Mouse (Mus musculus): Measurements from ENCODE around the gene Foxk2. TPM values are rescaled to one million over a fixed set of nuclear protein-coding genes. Genes with fewer than 3 reads are reported as not detected.

The Foxk2 gene
- polyA plus RNA-seq, 1 experiment from 2014 or later = 6.6 TPM

GRCm38 (mm10) chr11:121261074-121261473, 1.3 kb downstream of the Foxk2 start:
- Histone ChIP-seq H3K9ac (ENCODE audit: low read length) (peak overlapping the region; percentile 93), H3K27ac (ENCODE audit: low read length) (no peak overlapping the region), H3K27me3 (ENCODE audit: control insufficient read depth, insufficient read depth, low read length) (no peaks in the 10 kb centered on the region), H3K9me3 (replicated peaks; ENCODE audit: control insufficient read depth, low read length) (no peaks in the 10 kb centered on the region), H3K4me3 (replicated peaks; ENCODE audit: low read length) (peak overlapping the region; percentile 98), H3K36me3 (ENCODE audit: control insufficient read depth, insufficient read depth, low read length) (no peaks in the 10 kb centered on the region), H3K4me2 (ENCODE audit: low read depth, low read length) (peak overlapping the region; percentile 81), H3K4me1 (ENCODE audit: control insufficient read depth, insufficient read depth, low read length) (peaks cover 15% of the 10 kb centered on the region; the same call in 1 of the 2 replicates)
- ATAC-seq (ENCODE audit: insufficient read depth, low FRiP score) = no peak
- WGBS = 37% methylated on average over 2 of the region's 2 CpGs

- no peak overlapping the region for H3K27ac ChIP-seq (ENCODE audit: low read length)
- H3K4me3 ChIP-seq (replicated peaks; ENCODE audit: low read length) = no peak overlapping the region
- H3K9ac ChIP-seq (ENCODE audit: low read length) = no peak overlapping the region
- no peaks in the 10 kb centered on the region for H3K27me3 ChIP-seq (ENCODE audit: control insufficient read depth, insufficient read depth, low read length)
- no peaks in the 10 kb centered on the region for H3K36me3 ChIP-seq (ENCODE audit: control insufficient read depth, insufficient read depth, low read length)
- 0 out of 2 replicates have a peak, but pooled peaks cover 4% of the 10 kb centered on the region for H3K4me1 ChIP-seq (ENCODE audit: control insufficient read depth, insufficient read depth, low read length)
- WGBS = 88% methylated on average over 8 of the region's 8 CpGs
- no peaks in the 10 kb centered on the region for H3K9me3 ChIP-seq (replicated peaks; ENCODE audit: control insufficient read depth, low read length)
- H3K4me2 ChIP-seq (ENCODE audit: low read depth, low read length) = no peak overlapping the region
- ATAC-seq (ENCODE audit: insufficient read depth, low FRiP score) = no peak
These were observed 17.7 kb downstream of the Foxk2 start for GRCm38 (mm10) chr11:121277516-121277915.

- Histone ChIP-seq H3K27me3 (ENCODE audit: control insufficient read depth, insufficient read depth, low read length) (no peaks in the 10 kb centered on the region), H3K9ac (ENCODE audit: low read length) (no peak overlapping the region), H3K27ac (ENCODE audit: low read length) (no peak overlapping the region), H3K4me3 (replicated peaks; ENCODE audit: low read length) (no peak overlapping the region), H3K9me3 (replicated peaks; ENCODE audit: control insufficient read depth, low read length) (no peaks in the 10 kb centered on the region), H3K36me3 (ENCODE audit: control insufficient read depth, insufficient read depth, low read length) (no peaks in the 10 kb centered on the region), H3K4me2 (ENCODE audit: low read depth, low read length) (no peak overlapping the region), H3K4me1 (ENCODE audit: control insufficient read depth, insufficient read depth, low read length) (0 out of 2 replicates have a peak, but pooled peaks cover 9% of the 10 kb centered on the region)
- 82% methylated on average over 3 of the region's 3 CpGs for WGBS
- no peak for ATAC-seq (ENCODE audit: insufficient read depth, low FRiP score)
These were observed 18.2 kb downstream of the Foxk2 start for GRCm38 (mm10) chr11:121278011-121278410.

GRCm38 (mm10) chr11:121282911-121283310, 23.1 kb downstream of the Foxk2 start:
- peak; percentile 72; the same call in 1 of the 2 replicates for ATAC-seq (ENCODE audit: insufficient read depth, low FRiP score)
- Histone ChIP-seq H3K36me3 (ENCODE audit: control insufficient read depth, insufficient read depth, low read length) (peaks cover 14% of the 10 kb centered on the region; the same call in 1 of the 2 replicates), H3K4me1 (ENCODE audit: control insufficient read depth, insufficient read depth, low read length) (peaks cover 16% of the 10 kb centered on the region; the same call in 1 of the 2 replicates), H3K9ac (ENCODE audit: low read length) (no peak overlapping the region), H3K9me3 (replicated peaks; ENCODE audit: control insufficient read depth, low read length) (no peaks in the 10 kb centered on the region), H3K4me2 (ENCODE audit: low read depth, low read length) (no peak overlapping the region), H3K27me3 (ENCODE audit: control insufficient read depth, insufficient read depth, low read length) (no peaks in the 10 kb centered on the region), H3K27ac (ENCODE audit: low read length) (peak overlapping the region; percentile 63), H3K4me3 (replicated peaks; ENCODE audit: low read length) (no peak overlapping the region)
- 67% methylated on average over 6 of the region's 6 CpGs for WGBS

DNA sequence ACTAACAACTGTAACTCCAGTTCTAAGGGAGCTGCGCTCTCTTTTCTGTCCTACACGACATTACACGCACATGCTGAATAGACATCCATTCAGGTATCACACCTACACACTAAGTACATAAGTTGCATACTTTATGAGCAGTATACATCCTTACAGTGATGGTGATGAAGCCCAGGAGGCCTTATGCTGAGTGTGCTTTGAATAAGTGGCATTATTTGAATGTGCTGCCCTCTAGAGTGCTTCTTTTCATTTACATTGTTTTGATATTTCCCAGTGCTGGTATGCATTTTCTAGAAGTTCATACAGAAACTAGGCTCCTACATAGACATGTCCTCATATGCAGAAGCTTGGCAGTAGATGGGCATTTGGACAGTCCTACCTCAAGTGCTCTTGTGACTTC, 30.1 kb downstream of the Foxk2 start:
- Histone ChIP-seq H3K9me3 (replicated peaks; ENCODE audit: control insufficient read depth, low read length) (no peaks in the 10 kb centered on the region), H3K36me3 (ENCODE audit: control insufficient read depth, insufficient read depth, low read length) (peaks cover 22% of the 10 kb centered on the region; the same call in 1 of the 2 replicates), H3K9ac (ENCODE audit: low read length) (no peak overlapping the region), H3K4me3 (replicated peaks; ENCODE audit: low read length) (no peak overlapping the region), H3K27me3 (ENCODE audit: control insufficient read depth, insufficient read depth, low read length) (no peaks in the 10 kb centered on the region), H3K4me1 (ENCODE audit: control insufficient read depth, insufficient read depth, low read length) (no peaks in the 10 kb centered on the region), H3K4me2 (ENCODE audit: low read depth, low read length) (no peak overlapping the region), H3K27ac (ENCODE audit: low read length) (no peak overlapping the region)
- 90% methylated on average over 3 of the region's 3 CpGs for WGBS
- no peak for ATAC-seq (ENCODE audit: insufficient read depth, low FRiP score)

- Histone ChIP-seq H3K4me3 (replicated peaks; ENCODE audit: low read length) (no peak overlapping the region), H3K36me3 (ENCODE audit: control insufficient read depth, insufficient read depth, low read length) (peaks cover 12% of the 10 kb centered on the region), H3K27ac (ENCODE audit: low read length) (no peak overlapping the region), H3K9ac (ENCODE audit: low read length) (no peak overlapping the region), H3K4me1 (ENCODE audit: control insufficient read depth, insufficient read depth, low read length) (no peaks in the 10 kb centered on the region), H3K9me3 (replicated peaks; ENCODE audit: control insufficient read depth, low read length) (no peaks in the 10 kb centered on the region), H3K4me2 (ENCODE audit: low read depth, low read length) (no peak overlapping the region), H3K27me3 (ENCODE audit: control insufficient read depth, insufficient read depth, low read length) (no peaks in the 10 kb centered on the region)
- 88% methylated on average over 5 of the region's 5 CpGs for WGBS
- no peak for ATAC-seq (ENCODE audit: insufficient read depth, low FRiP score)
These were observed 35.0 kb downstream of the Foxk2 start for GRCm38 (mm10) chr11:121294771-121295170.

DNA sequence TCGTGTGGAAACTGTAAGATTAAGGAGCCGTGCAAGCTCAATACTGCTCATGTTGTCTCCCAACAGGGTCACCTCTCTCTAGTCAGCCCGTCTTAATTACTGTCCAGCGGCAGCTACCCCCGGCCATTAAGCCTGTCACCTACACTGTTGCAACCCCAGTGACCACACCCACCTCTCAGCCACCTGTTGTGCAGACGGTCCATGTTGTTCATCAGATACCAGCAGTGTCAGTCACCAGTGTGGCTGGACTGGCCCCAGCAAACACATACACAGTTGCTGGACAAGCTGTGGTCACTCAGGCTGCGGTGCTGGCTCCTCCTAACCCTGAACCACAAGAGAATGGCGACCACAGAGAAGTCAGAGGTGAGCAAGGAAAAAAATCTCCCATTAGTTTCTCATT, 38.7 kb downstream of the Foxk2 start:
- Histone ChIP-seq H3K4me3 (replicated peaks; ENCODE audit: low read length) (no peak overlapping the region), H3K4me1 (ENCODE audit: control insufficient read depth, insufficient read depth, low read length) (no peaks in the 10 kb centered on the region), H3K9me3 (replicated peaks; ENCODE audit: control insufficient read depth, low read length) (no peaks in the 10 kb centered on the region), H3K9ac (ENCODE audit: low read length) (no peak overlapping the region), H3K4me2 (ENCODE audit: low read depth, low read length) (no peak overlapping the region), H3K27ac (ENCODE audit: low read length) (no peak overlapping the region), H3K27me3 (ENCODE audit: control insufficient read depth, insufficient read depth, low read length) (no peaks in the 10 kb centered on the region), H3K36me3 (ENCODE audit: control insufficient read depth, insufficient read depth, low read length) (peaks cover 20% of the 10 kb centered on the region)
- ATAC-seq (ENCODE audit: insufficient read depth, low FRiP score) = no peak
- WGBS = 83% methylated on average over 8 of the region's 8 CpGs

DNA sequence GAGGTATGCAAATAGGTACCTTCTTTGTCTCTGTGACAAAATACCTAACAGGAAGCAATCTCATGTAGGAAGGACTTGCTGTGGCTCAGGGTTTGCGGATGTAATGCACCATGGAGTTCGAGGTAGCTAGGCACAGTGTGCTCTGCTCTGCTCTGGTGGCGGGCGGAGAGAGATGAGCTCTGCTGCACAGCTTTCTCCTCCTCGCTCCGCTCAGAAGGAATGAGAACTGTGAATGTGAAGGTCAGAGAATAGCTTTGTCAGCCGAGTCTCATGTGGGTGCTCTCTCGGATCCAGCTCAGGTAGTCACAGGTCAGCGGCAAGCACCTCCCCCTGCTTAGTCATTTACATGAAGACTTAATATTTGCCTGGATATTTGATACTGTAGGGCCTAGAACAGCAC, 40.5 kb downstream of the Foxk2 start:
- Histone ChIP-seq H3K4me3 (replicated peaks; ENCODE audit: low read length) (no peak overlapping the region), H3K27ac (ENCODE audit: low read length) (no peak overlapping the region), H3K9ac (ENCODE audit: low read length) (no peak overlapping the region), H3K27me3 (ENCODE audit: control insufficient read depth, insufficient read depth, low read length) (no peaks in the 10 kb centered on the region), H3K36me3 (ENCODE audit: control insufficient read depth, insufficient read depth, low read length) (peaks cover 32% of the 10 kb centered on the region), H3K4me2 (ENCODE audit: low read depth, low read length) (no peak overlapping the region), H3K4me1 (ENCODE audit: control insufficient read depth, insufficient read depth, low read length) (no peaks in the 10 kb centered on the region), H3K9me3 (replicated peaks; ENCODE audit: control insufficient read depth, low read length) (no peaks in the 10 kb centered on the region)
- ATAC-seq (ENCODE audit: insufficient read depth, low FRiP score) = no peak
- WGBS = 90% methylated on average over 9 of the region's 9 CpGs

GRCm38 (mm10) chr11:121305371-121305770, 45.6 kb downstream of the Foxk2 start:
- H3K9ac ChIP-seq (ENCODE audit: low read length) = no peak overlapping the region
- H3K27ac ChIP-seq (ENCODE audit: low read length) = no peak overlapping the region
- H3K4me1 ChIP-seq (ENCODE audit: control insufficient read depth, insufficient read depth, low read length) = no peaks in the 10 kb centered on the region
- no peak overlapping the region for H3K4me3 ChIP-seq (replicated peaks; ENCODE audit: low read length)
- ATAC-seq (ENCODE audit: insufficient read depth, low FRiP score) = no peak
- no peak overlapping the region for H3K4me2 ChIP-seq (ENCODE audit: low read depth, low read length)
- H3K9me3 ChIP-seq (replicated peaks; ENCODE audit: control insufficient read depth, low read length) = 0 out of 2 replicates have a peak, but pooled peaks cover 3% of the 10 kb centered on the region
- peaks cover 42% of the 10 kb centered on the region for H3K36me3 ChIP-seq (ENCODE audit: control insufficient read depth, insufficient read depth, low read length)
- no peaks in the 10 kb centered on the region for H3K27me3 ChIP-seq (ENCODE audit: control insufficient read depth, insufficient read depth, low read length)
- WGBS = 88% methylated on average over 6 of the region's 6 CpGs
